Mouse (Mus musculus): ENCODE measurements around the gene 1700057G04Rik. TPM values are rescaled to one million over a fixed set of nuclear protein-coding genes. Genes with fewer than 3 reads are reported as not detected.
A peak's percentile ranks its signal among the peaks of the same experiment; 100 is the strongest.

Gene 1700057G04Rik
- polyA plus RNA-seq, 1 experiment from 2014 or later = not detected

DNA sequence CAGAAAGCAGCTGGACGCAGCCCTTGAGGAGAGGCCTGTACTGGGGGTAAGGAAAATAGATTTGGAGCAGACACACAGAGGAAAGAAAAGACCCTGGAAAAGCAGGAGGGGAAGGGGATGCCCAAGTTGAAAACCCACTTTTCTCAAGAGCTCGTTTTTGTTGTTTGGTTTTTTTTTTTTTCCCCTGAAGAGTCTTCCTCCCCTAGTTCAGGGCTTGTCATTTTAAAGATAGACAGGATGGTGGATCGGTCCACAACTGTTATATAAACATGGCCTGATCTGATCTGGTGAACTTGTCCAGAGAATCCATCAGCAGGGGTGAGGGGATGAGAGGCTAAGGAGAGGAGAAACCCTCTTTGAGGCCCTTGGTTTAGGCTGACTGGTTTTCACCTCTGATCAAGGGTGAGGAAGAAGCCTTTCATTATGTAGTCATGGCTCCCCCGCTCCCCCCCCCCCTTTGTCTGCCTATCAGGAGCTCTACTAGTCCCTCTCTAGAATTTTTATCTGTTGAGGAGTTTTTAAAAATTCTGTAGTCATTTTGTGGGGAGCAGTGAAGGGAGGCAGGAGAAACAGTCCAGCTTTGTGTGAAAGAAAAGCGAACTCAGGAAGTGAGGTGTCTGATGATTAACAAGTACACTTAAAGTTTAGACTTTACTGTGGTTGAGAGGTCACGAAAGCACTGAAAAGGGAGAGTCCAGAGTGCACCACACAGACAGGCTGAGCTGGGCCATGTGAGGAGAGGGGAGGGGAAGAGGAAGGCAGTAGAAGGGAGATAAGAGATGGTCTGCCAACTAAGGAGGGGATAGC lies 35.0 kb upstream of the 1700057G04Rik start:
- no peak overlapping the region for H3K4me3 ChIP-seq (ENCODE audit: low read depth, low read length)
- no peak for DNase-seq (ENCODE audit: low spot score)
- no peak for ATAC-seq
- H3K4me1 ChIP-seq (ENCODE audit: control insufficient read depth, insufficient read depth, low read length) = no peaks in the 10 kb centered on the region
- no peak overlapping the region for H3K9ac ChIP-seq (ENCODE audit: low read length)
- no peak overlapping the region for H3K4me2 ChIP-seq (ENCODE audit: low read length)
- 80% methylated on average over 6 of the region's 6 CpGs for WGBS
- no peaks in the 10 kb centered on the region for H3K36me3 ChIP-seq (ENCODE audit: control insufficient read depth, insufficient read depth, low read length)
- no peak overlapping the region for H3K27ac ChIP-seq (ENCODE audit: low read depth, low read length)
- no peaks in the 10 kb centered on the region for H3K9me3 ChIP-seq (replicated peaks; ENCODE audit: control insufficient read depth, low read length)
- no peaks in the 10 kb centered on the region for H3K27me3 ChIP-seq (replicated peaks; ENCODE audit: control insufficient read depth, insufficient read depth, low read length)

DNA sequence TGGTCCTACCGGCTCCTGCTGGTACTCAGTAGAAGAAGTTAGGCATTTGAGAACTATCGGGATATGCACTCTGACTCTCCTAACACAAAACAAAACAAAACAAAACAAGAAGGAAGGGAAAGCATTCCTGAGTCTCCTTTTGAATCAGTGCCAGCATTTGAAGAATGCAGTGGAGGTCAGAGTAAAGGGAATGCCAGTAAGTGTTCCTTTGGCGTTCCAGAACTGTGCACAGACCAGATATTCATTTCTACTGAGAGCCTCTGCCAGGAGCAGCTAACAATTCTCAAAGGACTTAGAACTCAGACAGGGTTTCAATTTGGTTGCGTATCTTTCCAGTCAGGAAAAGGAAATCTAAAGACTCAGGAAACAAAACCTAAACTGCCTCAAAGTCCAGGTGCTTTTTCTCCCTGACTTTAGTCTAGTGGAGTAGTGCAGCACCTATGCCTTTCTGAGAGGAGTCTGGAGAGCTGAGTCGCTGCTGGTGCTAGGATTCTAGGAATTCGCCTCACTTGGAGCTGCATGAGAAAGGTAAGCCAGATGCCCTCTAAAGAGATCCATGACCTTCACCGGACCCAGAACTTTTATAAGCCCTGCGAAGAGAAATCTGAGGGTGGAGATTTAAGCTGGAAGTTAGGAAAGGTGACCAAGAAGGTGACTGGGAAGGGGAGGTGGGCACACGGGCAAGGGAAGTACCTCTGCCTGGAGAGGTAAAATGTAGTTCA lies 33.5 kb upstream of the 1700057G04Rik start, which contains the start of gene Plscr2:
Plscr2 (plus strand) TSS at position 117 of the 722 bp plus-strand sequence.
- DNase-seq (ENCODE audit: low spot score) = peak; percentile 6

DNA sequence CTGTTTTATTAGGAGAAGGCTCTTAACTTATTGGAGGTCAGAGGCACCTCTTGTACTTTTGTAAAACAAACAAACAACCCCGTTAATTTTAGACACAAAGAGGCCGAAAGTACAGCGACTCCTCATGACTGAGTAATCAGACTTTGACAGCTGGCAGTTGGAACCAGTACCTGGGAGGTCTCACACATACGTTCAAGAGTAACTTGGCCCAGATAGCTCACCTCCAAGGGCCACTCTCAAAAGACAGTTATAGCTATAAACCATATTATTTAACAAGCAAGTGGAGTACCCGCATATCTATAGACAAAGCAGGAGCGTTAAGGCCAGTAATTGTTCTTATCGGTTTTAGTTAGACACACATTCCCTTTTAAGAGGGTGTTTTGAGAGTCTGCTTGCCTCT lies 32.8 kb upstream of the 1700057G04Rik start:
- DNase-seq (ENCODE audit: low spot score) (no peak), ATAC-seq (no peak)
- Histone ChIP-seq H3K9ac (ENCODE audit: low read length) (no peak overlapping the region), H3K27me3 (replicated peaks; ENCODE audit: control insufficient read depth, insufficient read depth, low read length) (no peaks in the 10 kb centered on the region), H3K4me1 (ENCODE audit: control insufficient read depth, insufficient read depth, low read length) (no peaks in the 10 kb centered on the region), H3K9me3 (replicated peaks; ENCODE audit: control insufficient read depth, low read length) (no peaks in the 10 kb centered on the region), H3K36me3 (ENCODE audit: control insufficient read depth, insufficient read depth, low read length) (no peaks in the 10 kb centered on the region), H3K27ac (ENCODE audit: low read depth, low read length) (no peak overlapping the region), H3K4me2 (ENCODE audit: low read length) (no peak overlapping the region), H3K4me3 (ENCODE audit: low read depth, low read length) (no peak overlapping the region)
- 79% methylated on average over 7 of the region's 7 CpGs for WGBS

More for the DNA sequence above, 33.5 kb upstream of the 1700057G04Rik start, which contains the start of gene Plscr2:
- Histone ChIP-seq H3K36me3 (ENCODE audit: control insufficient read depth, insufficient read depth, low read length) (no peaks in the 10 kb centered on the region), H3K4me1 (ENCODE audit: control insufficient read depth, insufficient read depth, low read length) (no peaks in the 10 kb centered on the region), H3K27ac (ENCODE audit: low read depth, low read length) (no peak within 1 kb of the TSS), H3K4me2 (ENCODE audit: low read length) (no peak within 1 kb of the TSS), H3K9ac (ENCODE audit: low read length) (no peak within 1 kb of the TSS), H3K9me3 (replicated peaks; ENCODE audit: control insufficient read depth, low read length) (no peaks in the 10 kb centered on the region), H3K4me3 (ENCODE audit: low read depth, low read length) (no peak within 1 kb of the TSS), H3K27me3 (replicated peaks; ENCODE audit: control insufficient read depth, insufficient read depth, low read length) (no peaks in the 10 kb centered on the region)
- no peak for ATAC-seq
- WGBS = 77% methylated on average over 9 of the region's 9 CpGs

DNA sequence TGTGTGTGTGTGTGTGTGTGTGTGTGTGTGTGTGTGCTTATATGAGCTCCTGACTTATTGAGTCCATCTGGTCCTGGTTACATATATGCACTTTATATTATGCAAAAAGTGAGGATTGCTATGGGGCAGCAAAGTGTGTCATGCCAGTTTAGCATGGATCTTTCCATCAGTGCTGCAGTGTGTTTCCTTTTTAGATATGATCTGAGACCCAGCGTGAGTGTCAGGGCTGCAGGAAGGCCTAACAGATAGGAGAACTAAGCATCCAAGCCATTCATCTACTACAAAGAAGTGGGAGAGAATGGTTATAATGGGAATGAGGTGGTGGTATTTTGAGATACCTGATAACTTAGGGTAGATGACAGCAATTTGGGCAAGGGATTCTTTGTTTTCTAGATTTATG lies 29.1 kb upstream of the 1700057G04Rik start:
- Histone ChIP-seq H3K36me3 (ENCODE audit: control insufficient read depth, insufficient read depth, low read length) (no peaks in the 10 kb centered on the region), H3K4me1 (ENCODE audit: control insufficient read depth, insufficient read depth, low read length) (no peaks in the 10 kb centered on the region), H3K9me3 (replicated peaks; ENCODE audit: control insufficient read depth, low read length) (no peaks in the 10 kb centered on the region), H3K27ac (ENCODE audit: low read depth, low read length) (no peak overlapping the region), H3K4me3 (ENCODE audit: low read depth, low read length) (no peak overlapping the region), H3K27me3 (replicated peaks; ENCODE audit: control insufficient read depth, insufficient read depth, low read length) (no peaks in the 10 kb centered on the region), H3K9ac (ENCODE audit: low read length) (no peak overlapping the region), H3K4me2 (ENCODE audit: low read length) (no peak overlapping the region)
- ATAC-seq = no peak
- WGBS = 96% methylated on average over 1 of the region's 1 CpGs
- no peak for DNase-seq (ENCODE audit: low spot score)

DNA sequence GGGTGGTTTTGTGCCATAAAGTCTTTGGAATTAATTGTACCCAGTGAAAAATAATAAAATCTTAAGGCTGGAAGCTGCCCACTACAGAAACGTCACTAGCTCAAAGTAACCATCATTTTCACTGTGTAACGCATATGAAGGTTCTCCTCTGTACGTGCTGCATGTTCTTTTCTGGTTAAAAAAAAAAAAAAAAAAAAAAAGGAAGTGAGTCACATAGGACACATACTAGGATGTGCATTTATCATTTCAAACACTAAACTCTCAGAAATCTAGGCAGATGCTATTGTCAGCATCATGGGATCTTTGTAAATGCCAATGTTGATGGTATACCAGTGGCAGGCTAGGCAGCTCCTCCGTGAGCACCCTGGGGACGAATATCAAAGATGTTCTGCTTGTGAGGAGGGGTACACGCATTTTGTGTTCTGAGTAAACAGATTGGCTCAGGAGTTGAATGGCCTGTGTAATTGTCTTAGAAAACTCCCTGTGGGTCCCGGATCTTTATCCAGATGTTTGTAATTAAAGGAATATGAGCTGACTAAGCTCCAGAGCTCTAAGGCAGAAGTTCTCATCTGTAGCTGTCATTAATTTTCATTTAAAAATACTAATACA lies 26.5 kb upstream of the 1700057G04Rik start:
- no peaks in the 10 kb centered on the region for H3K4me1 ChIP-seq (ENCODE audit: control insufficient read depth, insufficient read depth, low read length)
- no peak overlapping the region for H3K4me2 ChIP-seq (ENCODE audit: low read length)
- no peak overlapping the region for H3K4me3 ChIP-seq (ENCODE audit: low read depth, low read length)
- H3K9me3 ChIP-seq (replicated peaks; ENCODE audit: control insufficient read depth, low read length) = no peaks in the 10 kb centered on the region
- no peak overlapping the region for H3K9ac ChIP-seq (ENCODE audit: low read length)
- 51% methylated on average over 7 of the region's 7 CpGs for WGBS
- H3K27me3 ChIP-seq (replicated peaks; ENCODE audit: control insufficient read depth, insufficient read depth, low read length) = no peaks in the 10 kb centered on the region
- DNase-seq (ENCODE audit: low spot score) (no peak), ATAC-seq (no peak)
- H3K36me3 ChIP-seq (ENCODE audit: control insufficient read depth, insufficient read depth, low read length) = no peaks in the 10 kb centered on the region
- H3K27ac ChIP-seq (ENCODE audit: low read depth, low read length) = no peak overlapping the region

DNA sequence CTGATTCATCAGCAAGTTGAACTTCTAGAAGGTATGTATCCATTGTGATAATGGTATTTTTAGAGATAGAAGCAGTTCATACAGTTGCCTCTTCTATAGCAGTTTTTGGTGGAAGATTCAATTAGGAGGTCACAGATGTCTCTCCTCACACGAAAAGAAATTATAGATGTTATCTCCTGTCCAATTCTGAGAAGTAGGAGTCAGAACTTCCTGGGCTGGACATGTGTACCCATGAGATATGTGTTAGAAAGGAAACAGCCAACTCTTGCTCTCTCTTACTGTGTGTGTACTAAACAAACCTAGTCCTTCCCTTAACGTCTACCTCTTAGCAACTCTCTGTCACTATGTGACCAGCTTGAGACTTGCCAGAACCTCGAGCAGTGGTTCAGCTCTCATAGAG lies 19.5 kb upstream of the 1700057G04Rik start:
- H3K9me3 ChIP-seq (replicated peaks; ENCODE audit: control insufficient read depth, low read length) = no peaks in the 10 kb centered on the region
- no peak overlapping the region for H3K4me2 ChIP-seq (ENCODE audit: low read length)
- H3K36me3 ChIP-seq (ENCODE audit: control insufficient read depth, insufficient read depth, low read length) = no peaks in the 10 kb centered on the region
- no peak for DNase-seq (ENCODE audit: low spot score)
- no peak overlapping the region for H3K27ac ChIP-seq (ENCODE audit: low read depth, low read length)
- no peaks in the 10 kb centered on the region for H3K4me1 ChIP-seq (ENCODE audit: control insufficient read depth, insufficient read depth, low read length)
- H3K27me3 ChIP-seq (replicated peaks; ENCODE audit: control insufficient read depth, insufficient read depth, low read length) = no peaks in the 10 kb centered on the region
- H3K4me3 ChIP-seq (ENCODE audit: low read depth, low read length) = no peak overlapping the region
- no peak for ATAC-seq
- 81% methylated on average over 3 of the region's 3 CpGs for WGBS
- H3K9ac ChIP-seq (ENCODE audit: low read length) = no peak overlapping the region

DNA sequence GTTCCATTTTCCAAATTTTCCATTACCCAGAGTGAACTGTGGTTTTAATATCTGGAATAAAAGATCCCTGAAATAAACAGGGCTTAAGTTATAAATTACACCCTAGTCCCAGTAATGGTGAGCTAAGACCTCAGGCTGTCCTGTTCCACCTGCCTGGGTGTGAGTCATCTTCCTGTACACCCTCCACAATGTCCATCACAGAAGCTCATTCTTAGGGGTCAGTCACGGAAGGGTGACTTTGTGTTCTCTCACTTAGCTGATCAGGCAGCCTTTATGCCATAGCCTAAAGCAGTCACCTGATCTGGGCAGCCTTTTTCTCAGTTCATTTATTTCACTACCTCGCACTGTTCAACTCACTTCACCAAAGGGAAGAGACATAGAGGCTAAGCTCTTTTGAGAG lies 17.0 kb upstream of the 1700057G04Rik start:
- Histone ChIP-seq H3K4me2 (ENCODE audit: low read length) (no peak overlapping the region), H3K4me3 (ENCODE audit: low read depth, low read length) (no peak overlapping the region), H3K9me3 (replicated peaks; ENCODE audit: control insufficient read depth, low read length) (no peaks in the 10 kb centered on the region), H3K27me3 (replicated peaks; ENCODE audit: control insufficient read depth, insufficient read depth, low read length) (no peaks in the 10 kb centered on the region), H3K36me3 (ENCODE audit: control insufficient read depth, insufficient read depth, low read length) (no peaks in the 10 kb centered on the region), H3K9ac (ENCODE audit: low read length) (no peak overlapping the region), H3K4me1 (ENCODE audit: control insufficient read depth, insufficient read depth, low read length) (no peaks in the 10 kb centered on the region), H3K27ac (ENCODE audit: low read depth, low read length) (no peak overlapping the region)
- no peak for DNase-seq (ENCODE audit: low spot score)
- no peak for ATAC-seq
- 57% methylated on average over 2 of the region's 2 CpGs for WGBS

DNA sequence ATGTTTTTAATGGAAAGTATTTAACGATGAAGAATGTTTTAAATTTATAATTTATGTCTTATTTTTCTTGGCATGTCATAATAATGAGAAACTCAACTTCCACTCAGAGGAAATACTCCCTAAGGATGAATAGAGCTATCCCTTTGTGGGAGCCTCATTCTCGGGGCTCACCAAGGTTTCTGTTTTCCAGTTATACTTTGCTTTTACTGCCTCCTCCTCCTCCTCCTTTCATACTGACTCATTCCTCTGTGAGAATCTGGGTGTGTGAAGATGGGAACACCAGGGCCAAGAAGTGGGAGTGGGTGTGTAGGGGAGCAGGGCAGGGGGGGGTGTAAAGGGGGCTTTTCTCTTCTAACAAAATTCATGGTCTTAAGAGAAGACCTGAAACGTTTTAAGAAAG lies 16.3 kb upstream of the 1700057G04Rik start:
- no peaks in the 10 kb centered on the region for H3K36me3 ChIP-seq (ENCODE audit: control insufficient read depth, insufficient read depth, low read length)
- no peak for DNase-seq (ENCODE audit: low spot score)
- WGBS = 81% methylated on average over 3 of the region's 3 CpGs
- no peak for ATAC-seq
- H3K4me1 ChIP-seq (ENCODE audit: control insufficient read depth, insufficient read depth, low read length) = no peaks in the 10 kb centered on the region
- H3K9ac ChIP-seq (ENCODE audit: low read length) = no peak overlapping the region
- no peak overlapping the region for H3K4me2 ChIP-seq (ENCODE audit: low read length)
- no peaks in the 10 kb centered on the region for H3K27me3 ChIP-seq (replicated peaks; ENCODE audit: control insufficient read depth, insufficient read depth, low read length)
- H3K9me3 ChIP-seq (replicated peaks; ENCODE audit: control insufficient read depth, low read length) = no peaks in the 10 kb centered on the region
- no peak overlapping the region for H3K4me3 ChIP-seq (ENCODE audit: low read depth, low read length)
- H3K27ac ChIP-seq (ENCODE audit: low read depth, low read length) = no peak overlapping the region

All from forebrain, embryonic 14.5 days (tissue).